Mouse (Mus musculus) gastrocnemius, postnatal 4 days (tissue): ENCODE measurements around the gene Nxpe4. TPM values are rescaled to one million over a fixed set of nuclear protein-coding genes. Genes with fewer than 3 reads are reported as not detected.
"Not testable (repeated sequence)": the region's sequence is repeated elsewhere in the genome, so short reads cannot be mapped to it uniquely, and the experiment has no call there.

Source experiments
- DNase-seq, 2 experiments: peaks; one replicate each; pipeline ENCODE4 v3.0.0; 2021 to 2022; ENCODE audit warnings: low spot score in 2 of 2, mixed read lengths in 2 of 2
- long read RNA-seq, 2 experiments: library from polyadenylated mRNA; stranded (forward); transcript quantifications; one replicate each; pipeline ENCODE4 v2.0.0; 2021
- total RNA-seq, 2 experiments: library from RNA; stranded (reverse); gene quantifications; 2 replicates each; pipeline ENCODE4 v1.2.3; 2021

Nxpe4 gene
- 1 to 10 TPM; 8.5 to 9.5 TPM for total RNA-seq
- long read RNA-seq, experiment 1, partial matches to known transcripts = 3 of 17 reads
- long read RNA-seq, experiment 1, other reads (novel, unspliced or antisense) = 14 of 17 reads
- long read RNA-seq, experiment 2, partial matches to known transcripts = 1 of 20 reads
- long read RNA-seq, experiment 2, other reads (novel, unspliced or antisense) = 19 of 20 reads

GRCm38 (mm10) chr9:48161505-48162192 is at the start of gene Nxpe4:
TSS of gene Nxpe4 (plus strand) at chr9:48162023.
- peak; percentile 37 to 63 for DNase-seq

GRCm38 (mm10) chr9:48126815-48127214 is 35.0 kb upstream of the Nxpe4 start:
- no peak for DNase-seq

DNA sequence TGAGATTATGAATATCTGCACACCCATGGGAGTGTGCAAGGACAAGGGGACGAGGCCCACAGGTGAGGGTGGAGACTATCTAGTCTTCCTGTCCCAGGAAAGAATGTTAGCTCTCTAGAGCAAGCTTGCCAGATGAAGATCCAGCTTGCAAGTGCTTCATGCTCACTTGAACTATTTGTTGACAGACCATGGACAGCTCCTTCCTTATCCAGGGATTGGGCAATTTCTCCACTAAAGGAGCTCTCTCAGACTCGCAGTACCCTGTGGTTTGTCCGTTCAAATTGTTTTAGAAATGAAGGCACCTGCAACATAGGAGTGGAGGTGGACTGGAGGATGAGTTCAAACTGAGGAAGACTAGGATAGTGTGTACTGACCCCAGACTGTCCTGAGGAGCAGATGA is 24.3 kb upstream of the Nxpe4 start:
- no peak for DNase-seq

DNA sequence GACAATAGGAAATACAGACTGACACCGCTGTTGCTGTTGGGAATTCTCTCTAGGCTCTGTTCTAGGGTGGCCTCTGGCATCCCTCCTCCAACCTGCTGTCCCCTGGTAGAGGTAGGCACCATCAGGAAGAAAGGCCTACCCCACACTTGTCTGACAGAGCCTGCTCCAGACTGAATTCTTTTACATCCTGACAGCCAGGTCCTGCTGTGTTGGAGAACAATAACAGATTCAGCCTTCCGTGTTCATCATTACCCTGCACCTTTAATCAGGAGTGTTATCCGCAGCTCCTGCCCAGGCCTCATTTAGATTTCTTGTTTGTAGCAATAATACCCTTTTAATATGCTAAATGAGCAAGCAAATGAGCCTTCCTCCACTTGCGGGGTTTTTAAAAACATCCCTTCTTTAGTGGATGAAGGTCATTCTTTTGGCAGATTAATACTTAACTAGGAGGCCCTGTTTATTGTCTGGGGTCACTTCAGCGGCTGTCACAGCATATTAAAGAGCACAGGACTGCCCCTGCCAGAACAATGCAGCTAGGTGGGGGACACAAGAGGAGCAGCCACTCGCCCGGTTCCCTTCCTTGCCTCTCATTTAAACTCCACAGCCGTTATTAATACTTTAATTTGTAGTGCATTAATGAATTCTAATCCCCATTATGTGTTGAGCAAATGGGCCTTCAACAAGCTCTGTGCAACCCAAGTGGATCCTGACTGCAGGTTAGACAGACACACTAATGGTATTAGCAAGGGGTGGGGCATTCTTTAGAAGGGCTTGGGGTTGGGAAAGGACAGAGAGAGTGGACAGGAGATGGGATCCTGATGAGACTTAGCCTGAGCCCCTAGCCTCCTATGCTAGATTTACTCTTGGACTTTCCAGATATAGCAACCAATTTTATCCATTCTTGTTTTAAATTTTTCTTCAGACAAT is 21.1 kb upstream of the Nxpe4 start:
- DNase-seq = no peak

- no peak for DNase-seq
Observed at GRCm38 (mm10) chr9:48142646-48143045, 19.2 kb upstream of the Nxpe4 start.

DNA sequence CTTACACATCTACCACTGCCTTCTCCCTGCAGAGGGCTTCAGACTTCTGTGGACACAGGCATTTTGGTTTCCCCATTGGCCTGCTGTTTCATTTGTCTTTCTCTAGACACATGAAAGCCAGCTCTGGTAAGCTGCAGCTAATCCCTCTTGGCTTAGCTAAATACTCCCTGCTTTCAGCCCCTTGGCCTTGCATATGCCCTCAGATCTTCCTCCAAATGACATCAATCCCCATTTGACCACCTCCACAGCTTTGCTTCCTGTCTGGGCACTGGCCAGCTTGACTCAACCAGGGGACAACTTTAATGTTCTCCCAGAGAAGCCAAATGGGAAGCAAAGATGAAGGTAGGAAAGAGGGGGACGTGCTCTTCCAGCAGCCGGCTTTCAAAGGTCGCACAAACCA is 15.1 kb upstream of the Nxpe4 start:
- DNase-seq = no peak

- DNase-seq = not testable (repeated sequence)
Observed at GRCm38 (mm10) chr9:48166531-48166930, 4.7 kb downstream of the Nxpe4 start.

GRCm38 (mm10) chr9:48176764-48177163 is 14.9 kb downstream of the Nxpe4 start:
- DNase-seq = no peak

- DNase-seq = no peak
Observed at GRCm38 (mm10) chr9:48181300-48181699, 19.5 kb downstream of the Nxpe4 start.

DNA sequence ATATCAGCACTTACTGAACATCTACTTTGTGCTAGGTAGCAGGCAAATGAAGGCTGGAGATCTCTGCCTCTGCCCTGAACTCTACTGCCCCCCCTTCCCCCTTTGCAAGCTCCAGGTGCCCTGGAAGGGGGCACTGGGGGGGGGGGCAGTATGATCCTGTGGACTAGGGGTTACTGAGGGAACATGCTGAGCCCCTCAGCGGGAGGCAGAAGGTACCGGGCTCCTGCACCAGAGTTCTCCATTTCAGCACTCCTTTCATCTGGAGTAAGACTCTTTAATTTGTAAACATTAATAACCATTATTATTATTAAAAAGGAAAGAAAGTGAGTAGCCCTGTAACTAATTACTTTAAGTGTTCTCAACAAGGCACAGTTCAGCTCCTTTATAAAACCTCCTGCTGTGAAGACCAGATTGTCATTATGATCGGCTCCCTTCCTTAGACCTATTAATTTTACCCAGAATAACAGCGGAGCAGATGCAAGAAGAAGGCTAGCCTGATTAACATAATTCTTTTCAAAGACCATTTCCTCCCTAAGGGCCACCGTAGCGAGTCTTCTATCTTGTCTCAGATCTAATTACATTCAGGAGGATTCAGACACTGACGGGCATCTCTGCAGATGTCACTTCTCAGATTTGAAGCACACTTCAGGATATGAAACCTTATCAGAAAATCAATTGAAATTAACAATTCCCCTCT is 21.0 kb downstream of the Nxpe4 start:
- no peak for DNase-seq

- DNase-seq = peak in 1 of 2 experiments; percentile 44
Observed at GRCm38 (mm10) chr9:48184319-48184718, 22.5 kb downstream of the Nxpe4 start.

DNA sequence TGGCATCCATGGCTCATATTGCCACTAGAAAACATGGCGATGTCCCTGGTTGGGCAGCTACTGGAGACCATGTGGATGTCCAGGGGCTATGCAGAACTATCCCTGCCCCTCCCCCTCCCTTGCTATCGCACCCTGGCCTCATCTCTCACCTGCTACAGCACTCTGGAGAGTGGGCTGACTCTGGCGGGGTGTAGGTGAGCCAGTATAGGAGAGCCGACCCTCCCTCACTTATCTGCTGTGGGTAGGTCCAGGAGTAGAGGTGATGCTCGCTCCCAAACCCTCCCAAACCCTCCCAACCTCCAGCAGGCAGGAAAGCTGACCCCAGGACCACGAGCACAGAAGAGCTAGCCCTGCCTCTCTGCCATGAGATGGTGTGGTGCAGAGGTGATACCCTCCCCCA is 27.0 kb downstream of the Nxpe4 start:
- DNase-seq = no peak

DNA sequence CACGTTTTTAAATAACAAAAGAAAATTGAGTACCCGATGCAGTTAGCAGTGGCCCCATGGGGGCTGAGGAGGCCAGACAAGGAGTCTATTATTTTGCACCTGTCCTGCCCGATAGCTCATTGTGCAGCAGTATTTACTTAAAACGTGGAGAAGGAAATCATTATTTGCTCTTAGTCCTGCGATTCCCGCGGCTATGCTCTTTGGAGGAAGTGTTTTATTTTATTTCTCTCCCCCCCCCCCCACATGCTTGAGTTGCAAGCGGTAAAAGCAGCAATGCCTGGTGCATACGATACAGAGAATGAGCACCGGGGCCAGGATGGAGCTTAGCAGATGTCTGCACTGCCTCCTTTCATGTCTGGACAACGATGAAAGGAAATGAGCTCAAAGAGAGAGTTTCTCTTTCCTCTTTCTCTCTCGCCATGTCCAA is 35.6 kb downstream of the Nxpe4 start:
- no peak for DNase-seq

DNA sequence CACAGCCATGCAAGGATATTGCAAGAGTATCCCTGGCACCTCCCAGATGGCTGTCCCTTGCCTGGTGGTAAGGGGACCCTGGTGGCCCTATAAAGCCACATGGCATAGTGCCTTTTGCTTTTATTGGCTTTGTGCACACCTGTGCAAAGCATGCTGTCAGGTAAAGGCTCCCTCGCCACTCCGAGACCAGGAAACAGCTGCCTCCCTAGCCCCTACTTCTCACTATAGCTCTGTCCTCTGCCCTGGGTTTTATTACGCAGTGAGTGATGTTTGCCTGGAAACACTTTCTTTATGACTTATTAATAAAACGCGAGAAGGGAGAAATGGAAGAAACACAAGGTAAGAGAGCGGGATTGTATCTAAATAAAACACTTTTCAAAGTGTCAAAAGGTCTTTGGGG is 49.1 kb downstream of the Nxpe4 start:
- no peak for DNase-seq

- DNase-seq = no peak
Observed at GRCm38 (mm10) chr9:48211912-48212311, 50.1 kb downstream of the Nxpe4 start.

- no peak for DNase-seq
Observed at GRCm38 (mm10) chr9:48214751-48215150, 52.9 kb downstream of the Nxpe4 start.

- DNase-seq = no peak
Observed at GRCm38 (mm10) chr9:48216091-48217001, 54.5 kb downstream of the Nxpe4 start.

DNA sequence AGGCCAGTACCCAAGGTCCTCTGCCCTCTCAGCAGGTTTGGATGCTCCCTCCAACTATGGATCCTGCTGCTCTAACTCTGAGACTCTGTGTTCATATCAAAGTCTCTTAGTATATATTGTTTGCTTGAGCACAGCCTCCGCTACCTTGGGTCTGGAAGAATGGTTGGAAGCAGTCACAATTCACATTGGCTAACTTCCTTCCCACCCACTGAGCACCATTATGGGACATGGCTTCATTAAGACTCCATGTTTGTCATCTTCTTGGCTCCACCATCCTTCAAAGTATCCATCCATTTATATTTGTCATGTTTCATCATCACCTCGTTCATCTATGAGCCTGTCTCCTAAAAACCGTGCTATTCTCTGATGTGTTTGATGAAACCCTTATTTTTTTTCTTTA is 68.9 kb downstream of the Nxpe4 start:
- DNase-seq = no peak

DNA sequence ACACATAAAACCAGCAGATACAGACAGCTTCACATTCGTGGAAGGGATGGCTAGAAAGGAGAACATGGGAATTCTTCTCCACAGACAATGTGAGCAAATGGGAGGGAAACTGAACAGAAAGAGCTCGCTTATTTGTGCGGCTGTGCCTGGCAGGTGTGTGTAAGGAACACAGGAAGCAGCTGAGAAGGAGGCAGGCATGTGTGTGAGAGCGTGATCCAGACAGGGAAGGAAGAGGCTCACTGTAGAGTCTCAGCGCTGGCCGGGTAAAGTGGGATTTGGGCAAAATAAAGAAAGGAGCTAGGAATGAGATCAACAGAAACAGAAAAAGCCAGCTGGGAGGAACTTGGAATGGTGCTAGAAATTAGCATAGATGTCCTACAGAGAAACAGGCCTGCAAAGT is 74.6 kb downstream of the Nxpe4 start:
- no peak for DNase-seq

DNA sequence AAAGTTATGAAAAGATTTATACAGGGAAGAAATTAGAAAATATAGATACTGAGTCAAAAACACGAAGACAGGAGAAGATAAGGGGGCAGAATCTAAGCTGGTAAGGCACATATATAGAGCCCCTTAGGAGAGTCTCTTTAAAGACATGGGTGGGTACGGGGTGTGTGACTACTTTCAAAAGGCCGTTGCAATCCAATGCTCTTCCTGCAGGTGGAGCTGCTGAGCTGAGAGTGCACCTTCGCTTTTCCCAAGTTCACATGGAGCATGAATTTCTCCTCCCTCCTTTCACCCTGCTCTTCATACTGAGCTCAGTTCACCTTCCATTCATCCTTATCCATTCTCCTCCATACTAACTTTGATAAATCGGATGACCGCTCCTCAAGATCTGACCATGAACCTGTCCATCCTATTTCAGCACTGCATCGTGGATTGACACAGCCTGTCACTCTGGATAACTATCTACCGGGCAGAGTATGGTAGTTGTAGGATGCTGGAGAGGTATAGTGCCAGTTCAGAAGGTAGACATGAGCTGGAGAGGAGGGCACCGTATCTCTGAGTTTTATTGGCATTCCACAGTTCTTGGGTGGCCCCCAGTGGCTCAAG is 76.4 kb downstream of the Nxpe4 start:
- DNase-seq = no peak
